Mouse (Mus musculus): ENCODE results near the gene Pip4k2a. TPM values are rescaled to one million over a fixed set of nuclear protein-coding genes. Genes with fewer than 3 reads are reported as not detected.
A peak's percentile ranks its signal among the peaks of the same experiment; 100 is the strongest.

The Pip4k2a gene
- polyA plus RNA-seq, 1 experiment, result 39.5 TPM

DNA sequence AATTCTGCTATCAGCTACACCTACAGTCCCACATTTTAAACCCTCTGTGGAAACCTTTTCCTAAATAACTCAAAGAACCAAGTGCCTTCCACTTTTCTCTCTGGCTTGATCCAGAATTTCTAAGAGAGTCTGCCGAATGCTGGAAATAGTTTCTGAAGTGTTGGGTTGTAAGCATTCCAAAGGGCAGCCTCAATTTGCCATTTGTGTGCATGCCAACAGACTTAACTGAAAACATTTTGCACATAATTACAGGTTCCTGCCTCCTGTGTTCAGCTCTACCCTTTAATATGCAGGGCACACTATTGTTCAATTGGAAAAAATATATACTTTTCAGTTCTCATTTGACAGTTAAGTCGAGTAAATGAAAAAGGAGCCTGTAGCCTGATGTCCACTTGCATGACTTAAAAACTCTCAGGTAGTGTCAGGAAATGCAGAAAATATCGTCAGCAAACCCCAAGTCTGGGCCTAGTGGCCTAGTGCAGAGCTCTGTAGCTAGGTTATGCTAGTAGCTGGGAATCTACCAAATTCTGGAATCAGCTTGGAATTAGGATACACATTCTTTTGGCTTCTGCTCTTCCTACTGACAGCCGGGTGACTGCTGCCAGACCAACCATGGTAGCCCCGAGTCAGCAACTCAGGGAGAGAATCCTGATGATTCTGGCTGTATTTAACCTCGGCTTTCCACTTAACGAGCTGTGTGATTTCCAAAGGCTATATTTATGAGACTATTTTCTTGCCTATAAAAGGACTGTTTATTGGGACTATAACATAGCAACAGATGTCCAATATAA is 50.1 kb downstream of the Pip4k2a start:
- Histone ChIP-seq H3K27me3 (replicated peaks) (no peaks in the 10 kb centered on the region), H3K9me3 (no peaks in the 10 kb centered on the region), H3K4me1 (peaks cover 93% of the 10 kb centered on the region), H3K36me3 (replicated peaks; ENCODE audit: low read length) (peaks cover 19% of the 10 kb centered on the region), H3K4me3 (replicated peaks) (no peak overlapping the region)
- no peak for TF ChIP-seq GATA1 (IDR thresholded peaks at IDR 0.05; ENCODE audit: borderline replicate concordance, low read length)
- no peak for TF ChIP-seq FLI1 (IDR thresholded peaks at IDR 0.05; ENCODE audit: low read length)

DNA sequence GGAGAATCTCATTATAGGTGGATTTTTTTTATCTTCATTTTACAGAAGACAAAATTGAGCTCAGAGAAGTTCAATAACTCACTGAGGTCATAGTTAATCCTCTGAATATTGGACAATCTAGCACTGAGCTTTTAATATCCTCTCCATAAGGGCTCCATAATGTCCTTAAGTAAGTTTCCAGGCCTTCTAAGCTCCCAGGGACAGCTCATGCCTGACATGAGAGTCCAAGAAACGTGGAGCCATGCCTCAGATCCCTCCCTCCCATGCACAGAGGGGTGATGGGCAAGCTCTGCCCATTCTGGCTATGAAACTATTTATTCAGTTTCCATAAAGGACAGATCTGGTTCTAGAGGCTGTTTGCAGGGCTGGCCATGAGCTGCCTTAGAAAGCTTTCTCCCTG is 52.5 kb downstream of the Pip4k2a start:
- no peak for TF ChIP-seq FLI1 (IDR thresholded peaks at IDR 0.05; ENCODE audit: low read length)
- no peak for TF ChIP-seq GATA1 (IDR thresholded peaks at IDR 0.05; ENCODE audit: borderline replicate concordance, low read length)
- Histone ChIP-seq H3K4me1 (peaks cover 97% of the 10 kb centered on the region), H3K27me3 (replicated peaks) (no peaks in the 10 kb centered on the region), H3K4me3 (replicated peaks) (no peak overlapping the region), H3K36me3 (replicated peaks; ENCODE audit: low read length) (peaks cover 34% of the 10 kb centered on the region), H3K9me3 (no peaks in the 10 kb centered on the region)

DNA sequence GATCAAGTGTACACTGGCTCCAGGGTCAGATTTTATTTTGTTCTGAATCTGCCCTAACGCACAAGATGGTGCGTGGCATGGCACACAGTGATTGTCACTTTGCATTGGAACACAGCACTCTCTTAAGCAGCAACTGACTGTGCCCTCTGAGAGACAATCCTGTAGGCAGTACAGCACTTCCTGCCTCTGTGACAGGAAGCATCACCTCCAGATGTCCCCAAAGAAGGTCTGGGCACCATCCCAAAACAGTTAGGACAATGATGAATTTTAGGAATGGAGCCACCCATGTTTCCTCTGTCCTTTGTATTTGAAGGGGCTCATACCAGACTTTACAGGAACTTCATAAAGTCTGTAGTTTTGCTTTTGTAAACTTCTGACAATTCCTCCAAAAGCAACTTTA is 54.0 kb downstream of the Pip4k2a start:
- peak overlapping the region; percentile 19 for H3K4me3 ChIP-seq (replicated peaks)
- peaks cover 34% of the 10 kb centered on the region for H3K36me3 ChIP-seq (replicated peaks; ENCODE audit: low read length)
- peaks cover 97% of the 10 kb centered on the region for H3K4me1 ChIP-seq
- no peaks in the 10 kb centered on the region for H3K9me3 ChIP-seq
- TF ChIP-seq GATA1 (IDR thresholded peaks at IDR 0.05; ENCODE audit: borderline replicate concordance, low read length) (no peak), FLI1 (IDR thresholded peaks at IDR 0.05; ENCODE audit: low read length) (no peak)
- no peaks in the 10 kb centered on the region for H3K27me3 ChIP-seq (replicated peaks)

DNA sequence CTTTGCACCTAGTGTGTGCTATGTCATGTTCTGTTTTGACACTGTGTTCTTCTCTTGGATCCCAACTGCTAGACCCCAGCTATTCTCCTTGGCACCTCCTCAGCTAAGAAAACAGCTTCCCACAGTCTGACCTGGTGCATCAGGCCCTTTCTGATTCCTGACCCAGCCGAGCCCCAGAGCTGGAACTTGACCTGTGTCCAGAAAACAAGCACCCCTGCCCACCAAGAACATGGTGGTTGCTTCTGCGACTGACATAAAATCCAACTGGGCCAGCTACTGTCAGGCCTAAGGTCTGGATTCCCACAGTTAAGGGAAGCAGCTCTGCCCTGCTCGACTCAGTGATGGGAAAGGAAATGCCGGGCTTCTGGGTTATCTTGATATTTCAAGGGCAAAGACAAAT is 54.6 kb downstream of the Pip4k2a start:
- peaks cover 34% of the 10 kb centered on the region for H3K36me3 ChIP-seq (replicated peaks; ENCODE audit: low read length)
- H3K9me3 ChIP-seq, result no peaks in the 10 kb centered on the region
- H3K4me3 ChIP-seq (replicated peaks), result peak overlapping the region; percentile 47
- H3K27me3 ChIP-seq (replicated peaks), result no peaks in the 10 kb centered on the region
- H3K4me1 ChIP-seq, result peaks cover 99% of the 10 kb centered on the region
- TF ChIP-seq GATA1 (IDR thresholded peaks at IDR 0.05; ENCODE audit: borderline replicate concordance, low read length), result no peak
- TF ChIP-seq FLI1 (IDR thresholded peaks at IDR 0.05; ENCODE audit: low read length), result no peak

DNA sequence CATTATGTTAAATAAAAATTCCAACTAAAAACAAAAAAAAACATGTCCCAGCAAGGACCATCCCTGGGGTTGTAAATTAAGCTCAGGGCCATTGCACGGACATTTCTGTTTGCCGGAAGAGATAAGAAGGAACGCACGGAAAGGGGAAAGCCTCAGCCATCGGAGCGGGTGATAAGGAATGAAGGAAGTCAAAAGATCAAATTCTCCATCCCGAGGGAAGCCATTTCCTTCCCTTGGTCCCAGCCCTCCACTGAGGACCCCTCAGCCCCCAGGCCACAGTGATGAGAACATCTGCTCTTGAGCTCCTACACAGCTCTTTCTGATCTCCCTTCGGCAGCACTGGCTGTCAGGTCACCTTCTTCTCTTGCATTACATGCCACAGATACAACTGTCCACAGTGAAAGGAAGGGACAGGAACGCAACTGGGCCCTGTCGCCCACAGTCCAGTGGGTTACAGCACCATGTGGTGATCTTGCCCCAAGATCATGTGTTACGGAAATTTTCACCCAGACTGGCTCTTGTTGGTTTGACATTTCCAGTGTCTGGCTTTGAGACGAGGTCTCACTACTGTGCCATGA is 57.1 kb downstream of the Pip4k2a start:
- Histone ChIP-seq H3K9me3 (no peaks in the 10 kb centered on the region), H3K4me1 (peaks cover 99% of the 10 kb centered on the region), H3K27me3 (replicated peaks) (no peaks in the 10 kb centered on the region), H3K4me3 (replicated peaks) (peak overlapping the region; percentile 88), H3K36me3 (replicated peaks; ENCODE audit: low read length) (peaks cover 35% of the 10 kb centered on the region)
- no peak for TF ChIP-seq GATA1 (IDR thresholded peaks at IDR 0.05; ENCODE audit: borderline replicate concordance, low read length)
- no peak for TF ChIP-seq FLI1 (IDR thresholded peaks at IDR 0.05; ENCODE audit: low read length)

DNA sequence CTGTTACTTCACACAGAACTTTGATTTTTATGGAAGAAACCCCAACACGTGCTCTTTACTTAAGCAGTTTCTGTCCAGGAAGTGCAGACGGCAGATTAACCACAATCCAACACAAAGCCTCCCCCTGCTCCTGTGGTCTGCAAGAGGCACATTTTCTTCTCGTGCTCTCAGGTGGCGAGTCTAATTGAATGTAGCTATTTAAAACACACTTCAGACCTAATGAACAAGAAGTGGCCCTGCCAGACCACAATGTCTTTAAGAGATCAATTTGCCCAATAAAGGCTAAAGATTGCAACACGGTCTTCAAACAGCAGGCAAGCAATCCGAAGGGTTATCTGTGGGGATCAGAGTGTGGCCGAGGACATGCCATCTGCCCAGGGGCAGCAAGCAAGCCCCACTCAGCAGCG is 59.0 kb downstream of the Pip4k2a start:
- Histone ChIP-seq H3K4me1 (peaks cover 100% of the 10 kb centered on the region), H3K36me3 (replicated peaks; ENCODE audit: low read length) (peaks cover 41% of the 10 kb centered on the region), H3K4me3 (replicated peaks) (peak overlapping the region; percentile 62), H3K9me3 (no peaks in the 10 kb centered on the region), H3K27me3 (replicated peaks) (no peaks in the 10 kb centered on the region)
- TF ChIP-seq GATA1 (IDR thresholded peaks at IDR 0.05; ENCODE audit: borderline replicate concordance, low read length) (no peak), FLI1 (IDR thresholded peaks at IDR 0.05; ENCODE audit: low read length) (no peak)

DNA sequence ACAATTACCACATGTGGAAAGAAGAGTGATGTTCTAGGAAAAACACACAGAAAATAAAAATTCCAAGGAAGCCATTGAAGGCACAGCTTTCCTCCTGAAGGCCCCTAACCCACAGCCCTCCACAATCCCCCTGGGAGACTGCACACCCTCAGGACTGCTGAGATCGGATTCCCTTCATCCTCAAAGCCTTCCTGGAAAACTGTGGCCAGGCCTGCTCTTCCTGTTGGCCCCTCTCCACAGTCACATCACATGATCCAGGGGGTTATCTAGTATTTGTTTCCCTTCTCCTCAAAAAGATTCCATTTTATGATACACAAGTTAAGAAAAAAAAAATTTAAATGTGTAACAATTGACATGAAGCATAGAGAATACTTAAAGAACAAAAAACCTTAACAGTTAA is 59.7 kb downstream of the Pip4k2a start:
- TF ChIP-seq FLI1 (IDR thresholded peaks at IDR 0.05; ENCODE audit: low read length) (no peak), GATA1 (IDR thresholded peaks at IDR 0.05; ENCODE audit: borderline replicate concordance, low read length) (no peak)
- H3K9me3 ChIP-seq, result no peaks in the 10 kb centered on the region
- peak overlapping the region; percentile 5 for H3K4me3 ChIP-seq (replicated peaks)
- H3K27me3 ChIP-seq (replicated peaks), result no peaks in the 10 kb centered on the region
- peaks cover 42% of the 10 kb centered on the region for H3K36me3 ChIP-seq (replicated peaks; ENCODE audit: low read length)
- peaks cover 100% of the 10 kb centered on the region for H3K4me1 ChIP-seq

DNA sequence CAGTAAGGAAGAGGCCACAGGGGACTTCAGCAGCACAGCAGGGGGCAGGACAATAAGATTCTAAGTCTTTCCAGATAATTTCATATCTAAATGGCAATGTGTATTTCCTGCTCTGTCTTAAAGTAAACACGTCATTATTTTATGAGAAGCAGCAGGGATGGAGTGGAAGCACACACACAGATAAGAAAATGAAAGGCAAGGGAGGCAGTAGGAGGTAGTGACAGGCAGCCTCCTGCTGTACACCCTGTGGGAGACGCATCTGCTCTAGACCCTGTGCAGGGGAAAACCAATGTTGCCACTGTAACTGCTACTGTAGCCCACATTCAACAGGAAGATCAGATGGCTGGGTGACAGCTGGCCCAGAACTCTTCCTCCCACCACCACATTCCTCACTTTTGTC is 60.3 kb downstream of the Pip4k2a start:
- peaks cover 40% of the 10 kb centered on the region for H3K36me3 ChIP-seq (replicated peaks; ENCODE audit: low read length)
- no peaks in the 10 kb centered on the region for H3K27me3 ChIP-seq (replicated peaks)
- peak overlapping the region; percentile 83 for H3K4me3 ChIP-seq (replicated peaks)
- TF ChIP-seq GATA1 (IDR thresholded peaks at IDR 0.05; ENCODE audit: borderline replicate concordance, low read length) (no peak), FLI1 (IDR thresholded peaks at IDR 0.05; ENCODE audit: low read length) (no peak)
- peaks cover 95% of the 10 kb centered on the region for H3K4me1 ChIP-seq
- no peaks in the 10 kb centered on the region for H3K9me3 ChIP-seq

DNA sequence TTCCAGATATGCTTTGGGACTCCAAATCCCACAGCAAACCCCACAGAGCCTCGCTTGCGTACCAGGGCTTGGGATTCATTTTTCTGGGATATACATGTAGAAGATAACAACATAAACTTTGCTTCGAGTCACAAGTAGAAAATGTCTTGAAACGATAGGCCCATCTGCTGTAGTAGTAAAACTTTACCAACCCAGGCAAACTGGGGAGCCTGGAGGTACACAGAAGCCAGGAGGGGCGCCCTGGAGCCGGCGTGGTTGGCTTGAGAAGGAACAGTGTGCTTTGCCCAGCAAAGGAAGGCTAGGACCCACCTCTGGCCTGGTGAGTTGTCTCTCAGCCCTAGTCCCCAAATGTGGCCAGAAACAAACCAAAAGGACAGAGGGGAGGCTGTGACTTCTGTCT is 61.5 kb downstream of the Pip4k2a start:
- Histone ChIP-seq H3K36me3 (replicated peaks; ENCODE audit: low read length) (peaks cover 33% of the 10 kb centered on the region), H3K27me3 (replicated peaks) (no peaks in the 10 kb centered on the region), H3K4me3 (replicated peaks) (no peak overlapping the region), H3K4me1 (peaks cover 91% of the 10 kb centered on the region), H3K9me3 (no peaks in the 10 kb centered on the region)
- TF ChIP-seq GATA1 (IDR thresholded peaks at IDR 0.05; ENCODE audit: borderline replicate concordance, low read length), result no peak
- TF ChIP-seq FLI1 (IDR thresholded peaks at IDR 0.05; ENCODE audit: low read length), result no peak

DNA sequence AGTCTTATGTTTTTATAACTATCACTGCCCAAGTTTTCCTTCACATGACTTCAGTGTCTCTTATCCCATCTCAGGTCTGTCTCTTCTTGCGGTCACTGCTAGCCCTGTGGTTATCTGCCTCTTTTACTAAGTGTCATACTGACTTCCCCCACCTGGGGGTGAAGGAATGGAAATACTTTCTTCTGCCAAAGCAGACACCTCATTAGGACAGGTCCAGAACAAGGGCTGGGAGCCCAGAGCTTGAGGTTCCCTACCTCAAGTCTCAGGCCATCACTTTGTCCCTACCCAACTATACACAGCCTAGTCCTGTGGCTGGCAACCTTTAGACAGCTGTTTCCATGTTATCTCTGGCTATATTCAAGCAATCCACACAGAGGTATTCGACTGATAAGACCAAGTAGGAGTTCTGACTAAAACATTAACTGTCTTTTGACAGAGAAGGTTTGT is 62.3 kb downstream of the Pip4k2a start:
- no peak overlapping the region for H3K4me3 ChIP-seq (replicated peaks)
- H3K27me3 ChIP-seq (replicated peaks), result no peaks in the 10 kb centered on the region
- no peaks in the 10 kb centered on the region for H3K9me3 ChIP-seq
- H3K4me1 ChIP-seq, result peaks cover 89% of the 10 kb centered on the region
- peaks cover 32% of the 10 kb centered on the region for H3K36me3 ChIP-seq (replicated peaks; ENCODE audit: low read length)
- TF ChIP-seq GATA1 (IDR thresholded peaks at IDR 0.05; ENCODE audit: borderline replicate concordance, low read length) (no peak), FLI1 (IDR thresholded peaks at IDR 0.05; ENCODE audit: low read length) (no peak)

Data from megakaryocyte, embryonic 14.5 days (primary cell).